Mouse (Mus musculus) central nervous system, embryonic 14 days (tissue): ENCODE measurements around the gene Txndc17. TPM values are rescaled to one million over a fixed set of nuclear protein-coding genes. Genes with fewer than 3 reads are reported as not detected.

Experiments used
- polyA plus RNA-seq: library from polyadenylated mRNA; depleted of rRNA; stranded (reverse); fragments of >200 nt; gene quantifications from 2 replicates; pipeline ENCODE4 v1.2.3, GENCODE M21; 2012; rRNA removed

The Txndc17 gene
- polyA plus RNA-seq = 89.9 and 97.7 TPM in 2 replicates

GRCm38 (mm10) chr11:72207204-72207833 lies at the start of gene Txndc17, which contains the start of gene 4933427D14Rik:
Gene Txndc17, plus strand, starts transcription at chr11:72207547.
Gene 4933427D14Rik, minus strand, starts transcription at chr11:72207459.

GRCm38 (mm10) chr11:72206341-72207203 lies 775 bp upstream of the Txndc17 start, which contains the start of gene Gm43951:
Gene Gm43951, minus strand, starts transcription at chr11:72206840.

GRCm38 (mm10) chr11:72215410-72215797 lies 8.1 kb downstream of the Txndc17 start, which contains the start of gene Med31:
Gene Med31, minus strand, starts transcription at chr11:72215592.

Other genes with a start within 250 kb of the Txndc17 start
- 0.42 and 0.43 TPM in 2 replicates for gene Aipl1, start 170.0 kb upstream of the Txndc17 start, polyA plus RNA-seq
- 42.6 and 53.5 TPM in 2 replicates for gene Pimreg, start 165.5 kb upstream of the Txndc17 start, polyA plus RNA-seq
- gene Pitpnm3, start 71.8 kb upstream of the Txndc17 start, polyA plus RNA-seq = 7.5 and 9.4 TPM in 2 replicates
- gene Gm43951, start 707 bp upstream of the Txndc17 start, polyA plus RNA-seq = 5.5 and 5.8 TPM in 2 replicates
- gene 4933427D14Rik, start 88 bp upstream of the Txndc17 start, polyA plus RNA-seq = 34.3 and 34.9 TPM in 2 replicates
- gene Med31, start 8.0 kb downstream of the Txndc17 start, polyA plus RNA-seq = 41.9 and 53.8 TPM in 2 replicates
- 1.6 and 3.7 TPM in 2 replicates for gene Slc13a5, start 59.7 kb downstream of the Txndc17 start, polyA plus RNA-seq
- 4.0 and 4.2 TPM in 2 replicates for gene Xaf1, start 94.1 kb downstream of the Txndc17 start, polyA plus RNA-seq
- gene Fbxo39, start 106.9 kb downstream of the Txndc17 start, polyA plus RNA-seq = not detected in 2 replicates
- 3.6 and 3.7 TPM in 2 replicates for gene Tekt1, start 154.9 kb downstream of the Txndc17 start, polyA plus RNA-seq
- gene Smtnl2, start 204.2 kb downstream of the Txndc17 start, polyA plus RNA-seq = 1.7 and 5.0 TPM in 2 replicates
- 0.21 TPM in 1 of 2 replicates, not detected in the other for gene Ggt6, start 228.0 kb downstream of the Txndc17 start, polyA plus RNA-seq
- gene Mybbp1a, start 233.8 kb downstream of the Txndc17 start, polyA plus RNA-seq = 87.2 and 91.4 TPM in 2 replicates